1 mouse cellular context compared by ENCODE assay signal in genomic region chr10:61695703-61696559, GRCm38 (mm10).
TF ChIP-seq lines count a peak whose summit lies in the region.

No protein-coding gene starts in this region.

TF ChIP-seq in CH12.LX, 34 proteins besides CTCF, POLR2A, EP300 and RAD21:
- no peak for TF ChIP-seq NELFE (IDR thresholded peaks at IDR 0.05; ENCODE audit: low read depth, low read length)
- TF ChIP-seq SMC3 (IDR thresholded peaks at IDR 0.05; ENCODE audit: low read depth, low read length), result no peak
- TF ChIP-seq HCFC1 (IDR thresholded peaks at IDR 0.05; ENCODE audit: low read depth, low read length), result no peak
- no peak for TF ChIP-seq GABPA (IDR thresholded peaks at IDR 0.05; ENCODE audit: insufficient replicate concordance, low read depth, low read length)
- no peak for TF ChIP-seq MYC (IDR thresholded peaks at IDR 0.05; ENCODE audit: low read depth, low read length)
- no peak for TF ChIP-seq SIN3A (IDR thresholded peaks at IDR 0.05; ENCODE audit: low read length)
- TF ChIP-seq JUND (conservative IDR thresholded peaks at IDR 0.05; ENCODE audit: low read depth, low read length), result no peak
- TF ChIP-seq ELF1 (IDR thresholded peaks at IDR 0.05; ENCODE audit: low read depth, low read length), result no peak
- no peak for TF ChIP-seq MAZ (IDR thresholded peaks at IDR 0.05; ENCODE audit: low read depth, low read length)
- no peak for TF ChIP-seq TBP (conservative IDR thresholded peaks at IDR 0.05; ENCODE audit: low read depth, low read length)
- no peak for TF ChIP-seq CHD1 (IDR thresholded peaks at IDR 0.05; ENCODE audit: low read depth, low read length)
- TF ChIP-seq ETS1 (conservative IDR thresholded peaks at IDR 0.05; ENCODE audit: low read depth, low read length), result no peak
- TF ChIP-seq MAX (IDR thresholded peaks at IDR 0.05; ENCODE audit: low read length), result no peak
- no peak for TF ChIP-seq NRF1 (IDR thresholded peaks at IDR 0.05; ENCODE audit: low read depth, low read length)
- no peak for TF ChIP-seq MXI1 (IDR thresholded peaks at IDR 0.05; ENCODE audit: low read depth, low read length)
- no peak for TF ChIP-seq IRF4 (IDR thresholded peaks at IDR 0.05; ENCODE audit: low read depth, low read length)
- TF ChIP-seq ZNF384 (IDR thresholded peaks at IDR 0.05; ENCODE audit: low read depth, low read length), result no peak
- no peak for TF ChIP-seq KAT2A (IDR thresholded peaks at IDR 0.05; ENCODE audit: insufficient replicate concordance, low read length)
TF ChIP-seq in CH12.LX: peak in this region for 0.
